Mouse (Mus musculus): ENCODE results near the gene Mxi1. TPM values are rescaled to one million over a fixed set of nuclear protein-coding genes. Genes with fewer than 3 reads are reported as not detected.

The Mxi1 gene
- polyA plus RNA-seq (2015; fragmentation: Nextera tagmentation; extraction: Ambion mirVana) = 40.5 and 45.0 TPM in 2 replicates

- DNase-seq (ENCODE audit: low spot score) = peak; percentile 50
Observed at GRCm38 (mm10) chr19:53310348-53310747, at the start of gene Mxi1. TSS of gene Mxi1 (plus strand) at chr19:53310518.

DNA sequence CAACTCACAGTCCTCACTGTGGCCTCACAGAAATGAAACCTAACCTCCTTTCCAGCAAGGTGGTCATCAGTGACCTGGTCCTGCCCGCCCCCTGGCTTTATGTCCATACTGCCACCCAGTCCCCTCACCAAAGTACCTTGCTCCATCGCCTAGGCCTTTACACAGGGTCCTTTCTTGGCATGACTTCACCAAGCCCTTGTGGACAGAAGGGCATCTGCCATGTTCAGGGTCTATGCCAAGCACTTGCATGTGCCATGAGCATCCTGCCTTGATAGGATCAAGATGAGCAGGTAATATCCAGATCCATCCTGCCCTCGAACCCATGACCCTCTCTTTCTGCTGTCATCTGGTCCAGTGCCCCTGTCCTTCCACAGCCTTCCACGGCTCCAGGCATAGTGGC lies 49.5 kb upstream of the Mxi1 start:
- no peak for DNase-seq (ENCODE audit: low spot score)

GRCm38 (mm10) chr19:53262061-53262460 lies 48.3 kb upstream of the Mxi1 start:
- DNase-seq (ENCODE audit: low spot score) = no peak

GRCm38 (mm10) chr19:53263859-53264733 lies 46.2 kb upstream of the Mxi1 start:
- peak; percentile 40 for DNase-seq (ENCODE audit: low spot score)

GRCm38 (mm10) chr19:53264821-53265727 lies 45.2 kb upstream of the Mxi1 start:
- no peak for DNase-seq (ENCODE audit: low spot score)

GRCm38 (mm10) chr19:53267305-53267704 lies 43.0 kb upstream of the Mxi1 start:
- no peak for DNase-seq (ENCODE audit: low spot score)

DNA sequence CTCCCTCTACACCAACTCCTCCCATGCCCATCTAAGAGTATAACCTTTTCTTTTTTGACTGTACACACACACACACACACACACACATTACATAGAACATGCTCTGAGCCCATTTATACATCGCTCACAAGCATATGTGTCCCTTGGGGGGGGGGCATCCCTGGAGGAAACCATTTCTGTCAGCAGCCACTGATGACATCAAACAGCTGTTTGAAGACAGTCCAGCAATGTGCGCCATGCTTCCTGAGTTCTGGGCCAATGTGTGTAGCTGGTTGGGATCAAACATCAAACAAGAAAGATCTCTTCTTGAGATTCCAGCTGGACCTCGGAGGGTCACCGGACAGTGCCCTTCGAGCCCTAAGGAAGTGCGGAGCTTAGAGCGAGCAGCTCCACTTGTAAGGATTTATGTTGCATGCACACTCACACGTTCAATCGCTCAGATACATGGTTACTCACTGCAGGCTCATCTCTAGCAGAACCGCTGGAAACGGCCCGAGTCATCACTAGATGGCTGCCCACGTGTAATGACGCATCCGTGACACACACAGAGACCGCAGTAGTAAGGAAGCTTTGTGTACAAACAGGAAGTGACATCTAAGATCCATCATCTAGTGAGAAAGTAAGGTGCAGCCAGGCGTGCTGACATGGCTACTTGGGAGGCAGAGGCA lies 37.1 kb upstream of the Mxi1 start:
- peak; percentile 45 for DNase-seq (ENCODE audit: low spot score)

DNA sequence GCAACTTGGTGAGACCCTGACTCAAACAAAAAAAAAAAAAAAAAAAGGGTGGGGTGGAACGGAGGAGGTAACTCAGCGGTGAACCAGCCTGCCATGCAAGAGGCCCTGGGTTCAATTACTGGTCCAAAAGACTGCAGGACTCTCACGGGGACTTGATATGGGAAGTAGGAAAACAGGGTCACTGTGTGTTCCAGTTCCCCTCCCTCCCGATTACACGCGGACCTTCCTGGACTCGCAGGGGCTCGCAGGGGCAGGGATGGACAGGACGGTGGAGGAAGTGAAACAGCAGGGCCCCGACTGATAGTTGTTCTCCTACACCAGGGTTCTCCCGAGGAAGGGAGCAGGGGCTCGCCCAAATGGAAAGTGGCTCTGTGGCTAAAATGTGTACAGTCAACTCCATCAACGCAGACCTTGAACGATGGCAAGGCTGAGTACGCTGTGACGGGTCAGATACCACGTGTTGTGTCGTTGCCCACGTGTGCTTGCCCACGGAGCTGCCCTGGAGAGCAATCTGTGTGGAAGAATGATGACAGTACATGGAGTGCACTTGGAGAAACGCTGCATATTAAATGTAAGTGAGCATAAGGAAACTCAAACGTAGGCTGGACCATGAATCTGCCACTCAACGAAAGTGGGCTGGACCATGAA lies 36.4 kb upstream of the Mxi1 start:
- DNase-seq (ENCODE audit: low spot score) = no peak

GRCm38 (mm10) chr19:53275204-53275603 lies 35.1 kb upstream of the Mxi1 start:
- DNase-seq (ENCODE audit: low spot score) = no peak

DNA sequence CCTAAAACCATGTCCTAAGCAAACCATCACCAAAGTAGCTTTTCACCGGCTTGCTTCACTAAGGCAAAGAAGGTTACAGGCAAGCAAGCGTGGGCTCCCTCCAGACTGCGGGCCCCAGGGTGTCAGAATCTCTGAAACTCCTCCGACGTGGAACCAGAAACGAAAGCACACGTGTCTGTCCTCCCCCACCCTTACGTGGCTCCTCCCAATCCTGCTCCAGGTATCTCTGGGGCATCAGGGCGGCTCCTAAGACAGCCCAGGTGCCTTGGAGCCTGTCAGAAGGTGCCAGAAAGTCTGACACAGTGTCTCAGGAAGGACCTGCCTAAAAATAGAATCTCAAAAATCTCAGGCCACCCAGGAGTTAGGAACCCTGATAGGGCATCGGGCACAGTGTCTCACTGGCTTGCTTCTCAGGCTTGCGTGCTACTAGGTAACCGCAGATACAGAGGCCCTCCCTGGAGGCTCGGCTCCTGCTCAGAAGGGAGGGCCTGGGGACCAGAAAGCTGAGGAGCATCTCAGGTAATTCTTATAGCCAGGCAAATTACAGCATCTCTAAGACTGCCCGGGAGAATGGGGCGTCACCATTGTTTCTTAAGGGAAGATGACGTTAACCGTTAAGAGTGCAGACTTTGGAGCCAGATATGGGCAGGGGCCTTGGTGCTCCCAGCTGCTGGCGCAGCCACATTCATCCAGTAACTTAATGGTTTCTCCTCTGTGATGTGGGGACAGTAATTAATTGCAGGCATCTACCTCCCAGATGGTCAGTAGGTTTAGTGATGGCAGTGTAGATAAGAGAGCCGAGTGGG lies 33.2 kb upstream of the Mxi1 start:
- DNase-seq (ENCODE audit: low spot score) = no peak

- DNase-seq (ENCODE audit: low spot score) = no peak
Observed at GRCm38 (mm10) chr19:53278491-53279415, 31.6 kb upstream of the Mxi1 start.

- DNase-seq (ENCODE audit: low spot score) = no peak
Observed at GRCm38 (mm10) chr19:53280254-53280653, 30.1 kb upstream of the Mxi1 start.

DNA sequence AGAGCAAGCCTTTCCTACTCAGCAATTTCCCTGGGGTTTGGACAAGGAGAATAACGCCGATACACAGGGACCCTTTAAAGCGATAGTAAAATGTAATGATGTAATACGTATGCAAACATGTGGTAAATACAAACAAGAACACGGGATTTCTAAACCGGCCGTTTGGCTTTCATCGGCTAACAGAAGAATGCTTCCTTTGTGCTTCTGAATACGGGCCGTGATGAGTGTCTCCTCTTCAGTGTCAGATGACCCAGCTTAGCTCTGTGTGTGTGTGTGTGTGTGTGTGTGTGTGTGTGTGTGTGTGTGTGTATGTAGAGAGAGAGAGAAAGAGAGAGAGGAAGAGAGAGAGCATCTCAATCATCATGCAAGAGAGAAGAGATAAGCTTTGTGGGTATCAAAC lies 27.7 kb upstream of the Mxi1 start:
- DNase-seq (ENCODE audit: low spot score) = no peak

- DNase-seq (ENCODE audit: low spot score) = no peak
Observed at GRCm38 (mm10) chr19:53283742-53284141, 26.6 kb upstream of the Mxi1 start.

GRCm38 (mm10) chr19:53284268-53285208 lies 25.8 kb upstream of the Mxi1 start:
- no peak for DNase-seq (ENCODE audit: low spot score)

GRCm38 (mm10) chr19:53296331-53297254 lies 13.7 kb upstream of the Mxi1 start:
- no peak for DNase-seq (ENCODE audit: low spot score)

Measured in thymus, postnatal 0 days (tissue).